Comparison of ENCODE assay signal across 11 mouse cellular contexts in the genomic region with DNA sequence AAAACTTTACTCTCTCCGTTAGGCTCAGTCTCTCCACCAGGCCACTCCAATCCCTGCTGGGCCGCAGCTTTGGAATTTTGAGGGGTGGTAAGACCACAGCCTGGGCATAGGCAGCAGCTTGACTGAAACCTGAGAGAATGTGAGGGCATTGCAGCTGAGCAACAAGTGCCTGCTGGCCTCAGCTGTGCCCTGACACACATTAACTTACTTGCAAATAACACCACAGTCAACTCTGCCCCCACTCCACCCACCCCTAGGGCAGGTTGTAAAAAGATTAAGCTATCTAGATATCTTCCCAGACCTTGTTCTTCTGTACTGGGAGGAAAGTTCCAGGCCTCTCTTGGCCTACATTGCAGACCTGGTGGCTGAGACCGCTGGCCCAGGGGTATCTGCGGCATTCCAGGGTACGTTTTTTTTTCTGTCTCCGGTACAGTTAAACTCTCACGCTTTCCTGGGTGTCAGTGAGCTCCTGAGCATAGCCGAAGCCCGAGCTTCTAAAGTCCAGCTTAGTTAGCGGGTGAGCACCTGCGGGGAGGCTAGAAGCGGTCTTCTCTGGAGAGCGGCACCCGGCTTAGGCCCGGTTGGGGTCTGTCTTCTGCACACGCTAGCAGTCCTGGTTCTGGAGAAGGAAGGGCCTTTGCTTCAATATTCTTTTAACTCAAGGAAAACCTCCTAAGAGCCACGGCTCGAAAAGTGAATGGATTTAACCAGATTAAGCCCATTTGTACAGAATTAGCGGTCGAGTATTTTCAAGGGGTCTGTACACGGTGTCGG. TPM values are rescaled to one million over a fixed set of nuclear protein-coding genes. Genes with fewer than 3 reads are reported as not detected.
A peak's percentile ranks its signal among the peaks of the same experiment; 100 is the strongest.
DNase-seq lines count a peak whose midpoint lies in the region; ATAC-seq lines count a peak whose summit lies in the region.
"Had no signal": no experiment of that assay in that cellular context is flagged by ENCODE, and none has a peak within 500 bp of the region (broad histone marks: within the 10 kb centered on the region; RNA-seq: fewer than 3 reads in every experiment).

No protein-coding gene starts in this region.

- WGBS in kidney, embryonic 14.5 days: 5% methylated on average over 22 of the region's 22 CpGs
- WGBS in hindbrain, embryonic 11.5 days: 2% methylated on average over 22 of the region's 22 CpGs
- 17% methylated on average over 22 of the region's 22 CpGs for WGBS in large intestine, adult 2 months

- no peak overlapping the region for H3K27ac ChIP-seq in kidney, embryonic 14.5 days (ENCODE audit: low read depth, low read length)
- H3K27ac ChIP-seq in hindbrain, embryonic 11.5 days (ENCODE audit: low read depth, low read length): peak overlapping the region; percentile 87
- H3K27ac ChIP-seq: embryonic facial prominence, embryonic 15.5 days; liver, embryonic 13.5 days; stomach, postnatal 0 days had no signal

- no peaks in the 10 kb centered on the region for H3K9me3 ChIP-seq in kidney, embryonic 14.5 days (ENCODE audit: control insufficient read depth, low read length)
- no peaks in the 10 kb centered on the region for H3K9me3 ChIP-seq in hindbrain, embryonic 11.5 days (ENCODE audit: control insufficient read depth, low read length)
- H3K9me3 ChIP-seq: embryonic facial prominence, embryonic 15.5 days; liver, embryonic 13.5 days had no signal

- no peak overlapping the region for H3K4me3 ChIP-seq in kidney, embryonic 14.5 days (ENCODE audit: low read length)
- peak overlapping the region; percentile 70 for H3K4me3 ChIP-seq in hindbrain, embryonic 11.5 days (ENCODE audit: low read depth, low read length)

- peaks cover 91% of the 10 kb centered on the region for H3K27me3 ChIP-seq in kidney, embryonic 14.5 days (ENCODE audit: control insufficient read depth, insufficient read depth, low read length)
- H3K27me3 ChIP-seq in hindbrain, embryonic 11.5 days (ENCODE audit: control insufficient read depth, insufficient read depth, low read length): peaks cover 27% of the 10 kb centered on the region

- peak; percentile 48 for DNase-seq in kidney, adult 18-20 months
- DNase-seq in hindbrain, embryonic 11.5 days (ENCODE audit: low spot score): peak; percentile 66
- DNase-seq in large intestine, adult 2 months (ENCODE audit: low read depth, low spot score): peak; percentile 22
- DNase-seq in retina, embryonic 14.5 days (ENCODE audit: low spot score): peak; percentile 24
- no peak for DNase-seq in thymus, adult 18-20 months
- DNase-seq in ovary, postnatal 10 days (ENCODE audit: low spot score): no peak
- no peak for DNase-seq in heart, postnatal 10 days
- DNase-seq: liver, embryonic 13.5 days had no signal

- H3K9ac ChIP-seq in kidney, embryonic 14.5 days (ENCODE audit: low read depth, low read length): no peak overlapping the region
- H3K9ac ChIP-seq in hindbrain, embryonic 11.5 days (ENCODE audit: low read depth, low read length): peak overlapping the region; percentile 88
- H3K9ac ChIP-seq: embryonic facial prominence, embryonic 15.5 days; liver, embryonic 13.5 days had no signal

- H3K36me3 ChIP-seq in kidney, embryonic 14.5 days (ENCODE audit: control insufficient read depth, insufficient read depth, low read length): no peaks in the 10 kb centered on the region
- H3K36me3 ChIP-seq in hindbrain, embryonic 11.5 days (ENCODE audit: control insufficient read depth, insufficient read depth, low read length): no peaks in the 10 kb centered on the region
- H3K36me3 ChIP-seq: embryonic facial prominence, embryonic 15.5 days; liver, embryonic 13.5 days had no signal

- no peak overlapping the region for H3K4me2 ChIP-seq in kidney, embryonic 14.5 days (replicated peaks; ENCODE audit: low read depth, low read length)
- peak overlapping the region; percentile 80 for H3K4me2 ChIP-seq in hindbrain, embryonic 11.5 days (replicated peaks; ENCODE audit: low read depth, low read length)

- intact Hi-C loops in heart, postnatal 10 days (cut with DNase I): loop anchor here (5.0 kb wide), 1 partner anchor 75 kb away; no protein-coding TSS in a partner anchor

- H3K4me1 ChIP-seq in kidney, embryonic 14.5 days (ENCODE audit: control insufficient read depth, insufficient read depth, low read length): peaks cover 26% of the 10 kb centered on the region
- H3K4me1 ChIP-seq in hindbrain, embryonic 11.5 days (replicated peaks; ENCODE audit: control insufficient read depth, insufficient read depth, low read length): peaks cover 8% of the 10 kb centered on the region

- no peak for ATAC-seq in kidney, embryonic 14.5 days (ENCODE audit: low FRiP score, low TSS enrichment)
- no peak for ATAC-seq in hindbrain, embryonic 11.5 days (ENCODE audit: low FRiP score)

RNA-seq across cellular contexts. Expression of a gene that starts 1.8 kb away (rescaled TPM):
- polyA plus RNA-seq in kidney, embryonic 14.5 days (2014; fragmentation: Nextera tagmentation; extraction: Ambion mirVana): 0.17 and 0.19 TPM in 2 replicates
- polyA plus RNA-seq in hindbrain, embryonic 11.5 days (2014; fragmentation: Nextera tagmentation; extraction: Ambion mirVana): 65.9 and 66.5 TPM in 2 replicates
- polyA plus RNA-seq in large intestine, adult 2 months (2012; rRNA removed): not detected in 2 replicates
- total RNA-seq in heart, postnatal 10 days (2021): under 1 TPM; 0.10 TPM
- polyA plus RNA-seq: liver, embryonic 13.5 days; stomach, postnatal 0 days had no signal

Comparison
In these comparisons a context has a peak if more than half of its experiments do, and no peak if none do; other contexts are left out.
1. DNase-seq: peak in kidney, adult 18-20 months (single experiment), hindbrain, embryonic 11.5 days (single experiment), large intestine, adult 2 months (single experiment) and retina, embryonic 14.5 days (single experiment); none in thymus, adult 18-20 months (0 of 2), ovary, postnatal 10 days (single experiment) and heart, postnatal 10 days (0 of 2).
2. RNA of a gene that starts 1.8 kb away (polyA plus RNA-seq): 65.9 to 66.5 TPM in hindbrain, embryonic 11.5 days; 0.17 to 0.19 TPM in kidney, embryonic 14.5 days and not detected in large intestine, adult 2 months; every median in the first group is over 10 times any median in the second.